ENCODE assay signal across 30 mouse cellular contexts in genomic region chr10:44604512-44604911, GRCm38 (mm10).
DNase-seq lines count a peak whose midpoint lies in the region; ATAC-seq lines count a peak whose summit lies in the region.
"Had no signal": no experiment of that assay in that cellular context is flagged by ENCODE, and none has a peak within 500 bp of the region (broad histone marks: within the 10 kb centered on the region; RNA-seq: fewer than 3 reads in every experiment).

No protein-coding gene starts in this region.

- no peaks in the 10 kb centered on the region for H3K27me3 ChIP-seq in liver, embryonic 16.5 days (ENCODE audit: control insufficient read depth, insufficient read depth, low read depth, low read length)
- no peaks in the 10 kb centered on the region for H3K27me3 ChIP-seq in liver, embryonic 11.5 days (replicated peaks; ENCODE audit: control insufficient read depth, insufficient read depth, low read length)
- no peaks in the 10 kb centered on the region for H3K27me3 ChIP-seq in forebrain, embryonic 15.5 days
- H3K27me3 ChIP-seq: forebrain, embryonic 12.5 days; hindbrain, embryonic 13.5 days; neural tube, embryonic 12.5 days had no signal

- WGBS in liver, embryonic 16.5 days (ENCODE audit: insufficient replicate concordance): 62% methylated on average over 11 of the region's 11 CpGs
- WGBS in liver, embryonic 11.5 days: 83% methylated on average over 11 of the region's 11 CpGs
- WGBS in forebrain, embryonic 15.5 days: 93% methylated on average over 11 of the region's 11 CpGs

- ATAC-seq in liver, embryonic 16.5 days (ENCODE audit: low read depth): peak; percentile 74
- ATAC-seq in liver, embryonic 11.5 days (replicated peaks; ENCODE audit: low FRiP score): no peak
- ATAC-seq in granulocyte monocyte progenitor cell, adult 5-6 weeks (replicated peaks; ENCODE audit: poor library complexity, severe bottlenecking): peak; percentile 19
- ATAC-seq in forebrain, embryonic 15.5 days (replicated peaks): no peak
- ATAC-seq: CD4-positive, CD25-positive, alpha-beta regulatory T cell, adult 4 months; intestine, embryonic 16.5 days; midbrain, embryonic 16.5 days had no signal

- DNase-seq in kidney, adult 8-10 months: peak; percentile 27 to 51
- no peak for DNase-seq in kidney, adult 18-20 months
- DNase-seq in liver, embryonic 11.5 days (ENCODE audit: low spot score): no peak
- DNase-seq in cerebellum, postnatal 4 days (ENCODE audit: low spot score in 2 of 2): no peak
- DNase-seq: adrenal gland, postnatal 25 days; cerebellum, adult 18-20 months; cerebellum, postnatal 10 days; gastrocnemius, postnatal 10 days; heart, adult 18-20 months; heart, postnatal 4 days; kidney, postnatal 4 days; lung, adult 18-20 months; lung, postnatal 14 days; right cerebral cortex, adult 18-20 months; right cerebral cortex, postnatal 4 days; thymus, adult 2 months; thymus, postnatal 36 days had no signal

- H3K27ac ChIP-seq in liver, embryonic 16.5 days (ENCODE audit: low read length): no peak overlapping the region
- no peak overlapping the region for H3K27ac ChIP-seq in liver, embryonic 11.5 days (ENCODE audit: low read depth, low read length)
- H3K27ac ChIP-seq in forebrain, embryonic 15.5 days (replicated peaks): no peak overlapping the region
- H3K27ac ChIP-seq: forebrain, embryonic 12.5 days; hindbrain, embryonic 13.5 days; limb, embryonic 13.5 days; midbrain, embryonic 10.5 days; neural tube, embryonic 12.5 days had no signal

- H3K4me3 ChIP-seq in liver, embryonic 16.5 days (ENCODE audit: low read depth, low read length): no peak overlapping the region
- no peak overlapping the region for H3K4me3 ChIP-seq in liver, embryonic 11.5 days (ENCODE audit: low read depth, low read length)
- no peak overlapping the region for H3K4me3 ChIP-seq in forebrain, embryonic 15.5 days
- H3K4me3 ChIP-seq: erythroblast, embryonic 14.5 days; forebrain, embryonic 12.5 days; hindbrain, embryonic 13.5 days; limb, embryonic 13.5 days; midbrain, embryonic 10.5 days; neural tube, embryonic 12.5 days had no signal

- H3K9me3 ChIP-seq in liver, embryonic 16.5 days (replicated peaks; ENCODE audit: control insufficient read depth, low read length): no peaks in the 10 kb centered on the region
- H3K9me3 ChIP-seq in liver, embryonic 11.5 days (ENCODE audit: control insufficient read depth, low read length): no peaks in the 10 kb centered on the region
- H3K9me3 ChIP-seq in forebrain, embryonic 15.5 days: no peaks in the 10 kb centered on the region
- H3K9me3 ChIP-seq: forebrain, embryonic 12.5 days; hindbrain, embryonic 13.5 days; limb, embryonic 13.5 days; midbrain, embryonic 10.5 days; neural tube, embryonic 12.5 days had no signal

- H3K36me3 ChIP-seq in liver, embryonic 16.5 days (ENCODE audit: control insufficient read depth, insufficient read depth): no peaks in the 10 kb centered on the region
- no peaks in the 10 kb centered on the region for H3K36me3 ChIP-seq in liver, embryonic 11.5 days (ENCODE audit: control insufficient read depth, insufficient read depth, low read length)
- no peaks in the 10 kb centered on the region for H3K36me3 ChIP-seq in forebrain, embryonic 15.5 days
- H3K36me3 ChIP-seq: forebrain, embryonic 12.5 days; hindbrain, embryonic 13.5 days; limb, embryonic 13.5 days; midbrain, embryonic 10.5 days; neural tube, embryonic 12.5 days had no signal

- no peak overlapping the region for H3K4me2 ChIP-seq in liver, embryonic 16.5 days (ENCODE audit: low read depth, low read length)
- no peak overlapping the region for H3K4me2 ChIP-seq in liver, embryonic 11.5 days
- no peak overlapping the region for H3K4me2 ChIP-seq in forebrain, embryonic 15.5 days (replicated peaks)
- H3K4me2 ChIP-seq: forebrain, embryonic 12.5 days; heart, embryonic 11.5 days; hindbrain, embryonic 13.5 days; limb, embryonic 13.5 days; neural tube, embryonic 12.5 days had no signal

- no peak overlapping the region for H3K9ac ChIP-seq in liver, embryonic 16.5 days (ENCODE audit: low read depth, low read length)
- no peak overlapping the region for H3K9ac ChIP-seq in liver, embryonic 11.5 days (ENCODE audit: low read depth, low read length)
- no peak overlapping the region for H3K9ac ChIP-seq in forebrain, embryonic 15.5 days (replicated peaks)
- H3K9ac ChIP-seq: forebrain, embryonic 12.5 days; hindbrain, embryonic 13.5 days; limb, embryonic 13.5 days; neural tube, embryonic 12.5 days had no signal

- peaks cover 4% of the 10 kb centered on the region for H3K4me1 ChIP-seq in liver, embryonic 16.5 days (ENCODE audit: control insufficient read depth, low read depth, low read length)
- H3K4me1 ChIP-seq in liver, embryonic 11.5 days (replicated peaks; ENCODE audit: control insufficient read depth, insufficient read depth, low read length): peaks cover 3% of the 10 kb centered on the region; the same call in 1 of the 2 replicates
- H3K4me1 ChIP-seq in forebrain, embryonic 15.5 days: peaks cover 7% of the 10 kb centered on the region; the same call in 1 of the 2 replicates
- H3K4me1 ChIP-seq: forebrain, embryonic 12.5 days had no signal

Comparison
In these comparisons a context has a peak if more than half of its experiments do, and no peak if none do; other contexts are left out.
1. DNase-seq: peak in kidney, adult 8-10 months (2 of 2); none in kidney, adult 18-20 months (single experiment), liver, embryonic 11.5 days (single experiment) and cerebellum, postnatal 4 days (0 of 2).
2. ATAC-seq: peak in liver, embryonic 16.5 days (single experiment) and granulocyte monocyte progenitor cell, adult 5-6 weeks (single experiment); none in liver, embryonic 11.5 days (single experiment) and forebrain, embryonic 15.5 days (single experiment).